8 mouse cellular contexts compared by ENCODE assay signal in genomic region chr8:105596362-105597034, GRCm38 (mm10). TPM values are rescaled to one million over a fixed set of nuclear protein-coding genes. Genes with fewer than 3 reads are reported as not detected.
DNase-seq lines count a peak whose midpoint lies in the region; ATAC-seq and TF ChIP-seq lines count a peak whose summit lies in the region.

No protein-coding gene starts in this region.

- 9% methylated on average over 14 of the region's 14 CpGs for WGBS in embryonic facial prominence, embryonic 13.5 days
- WGBS in heart, embryonic 15.5 days = 8% methylated on average over 14 of the region's 14 CpGs
- WGBS in macrophage (ENCODE audit: missing documents) = 2% methylated on average over 14 of the region's 14 CpGs
- 5% methylated on average over 14 of the region's 14 CpGs for WGBS in spleen, adult 2 months

- H3K27ac ChIP-seq in ES-E14 (ENCODE audit: insufficient read depth, low read depth, low read length, poor library complexity, severe bottlenecking) (0 out of 2 replicates have a peak overlapping the region, but pooled peaks have one; percentile 6), macrophage (no peak overlapping the region)
- 0 out of 2 replicates have a peak overlapping the region, but pooled peaks have one; percentile 7 for H3K27ac ChIP-seq in embryonic facial prominence, embryonic 13.5 days
- H3K27ac ChIP-seq in heart, embryonic 15.5 days = peak overlapping the region; percentile 16; the same call in 1 of the 2 replicates
- H3K27ac ChIP-seq in spleen, adult 2 months (ENCODE audit: insufficient read depth, low read length) = no peak overlapping the region

- DNase-seq in ES-E14 (ENCODE audit: low read depth, low spot score) = peak; percentile 66
- peak; percentile 81 for DNase-seq in adrenal gland, postnatal 14 days
- peak; percentile 84 for DNase-seq in kidney, postnatal 10 days
- DNase-seq in spleen, adult 2 months (ENCODE audit: low read depth in 1 of 2, low spot score in 2 of 2) = peak; percentile 48 to 72
- DNase-seq in layer of hippocampus, adult 9-11 months = no peak

- no peaks in the 10 kb centered on the region for H3K79me2 ChIP-seq in macrophage (ENCODE audit: inconsistent target)

- no peak for TF ChIP-seq POLR2A in spleen, adult 2 months (IDR thresholded peaks at IDR 0.05; ENCODE audit: low read depth, low read length)

- peak overlapping the region; percentile 40 for H3K4me2 ChIP-seq in embryonic facial prominence, embryonic 13.5 days
- peak overlapping the region; percentile 62 for H3K4me2 ChIP-seq in heart, embryonic 15.5 days

- H3K27me3 ChIP-seq in embryonic facial prominence, embryonic 13.5 days = no peaks in the 10 kb centered on the region
- H3K27me3 ChIP-seq in heart, embryonic 15.5 days = no peaks in the 10 kb centered on the region
- H3K27me3 ChIP-seq in spleen, adult 2 months (ENCODE audit: control insufficient read depth, insufficient read depth, low read length) = no peaks in the 10 kb centered on the region

- in situ Hi-C loops in ES-E14 (cut with MboI; ENCODE audit: low sequenced_read_pairs in 2 of 2, unreplicated experiment in 2 of 2) = no loop called here

- peak; percentile 84; the same call in 1 of the 2 replicates for TF ChIP-seq CTCF in spleen, adult 2 months (IDR thresholded peaks at IDR 0.05; ENCODE audit: extremely low read depth, insufficient read depth, insufficient read length, insufficient replicate concordance)

- H3K9ac ChIP-seq in ES-E14 (ENCODE audit: insufficient read depth, low read depth, low read length, poor library complexity, severe bottlenecking) = no peak overlapping the region
- H3K9ac ChIP-seq in embryonic facial prominence, embryonic 13.5 days = no peak overlapping the region
- 0 out of 2 replicates have a peak overlapping the region, but pooled peaks have one; percentile 33 for H3K9ac ChIP-seq in heart, embryonic 15.5 days

- H3K4me3 ChIP-seq in ES-E14 (ENCODE audit: insufficient read depth in 1 of 2, low read depth in 1 of 2, low read length in 2 of 2, poor library complexity in 1 of 2, severe bottlenecking in 1 of 2) (peak overlapping the region in 1 of 2 experiments; percentile 15; a peak in 2 of 4 replicates), macrophage (ENCODE audit: inconsistent target) (peak overlapping the region; percentile 10)
- H3K4me3 ChIP-seq in embryonic facial prominence, embryonic 13.5 days = 0 out of 2 replicates have a peak overlapping the region, but pooled peaks have one; percentile 3
- H3K4me3 ChIP-seq in heart, embryonic 15.5 days = peak overlapping the region; percentile 40
- peak overlapping the region; percentile 54 for H3K4me3 ChIP-seq in spleen, adult 2 months (ENCODE audit: extremely low read depth, insufficient read depth, insufficient read length)

- H3K9me3 ChIP-seq in ES-E14 (ENCODE audit: control insufficient read depth, insufficient read depth, low read depth, low read length) = no peaks in the 10 kb centered on the region
- H3K9me3 ChIP-seq in embryonic facial prominence, embryonic 13.5 days = no peaks in the 10 kb centered on the region
- H3K9me3 ChIP-seq in heart, embryonic 15.5 days (replicated peaks) = no peaks in the 10 kb centered on the region

- ATAC-seq in embryonic facial prominence, embryonic 13.5 days (ENCODE audit: insufficient number of reproducible peaks, insufficient read depth, low FRiP score, low TSS enrichment, low read depth) = no peak
- ATAC-seq in heart, embryonic 15.5 days (replicated peaks; ENCODE audit: insufficient number of reproducible peaks, insufficient read depth, low FRiP score, low read depth) = peak; percentile 65

- no peaks in the 10 kb centered on the region for H3K36me3 ChIP-seq in ES-E14 (ENCODE audit: control insufficient read depth, insufficient read depth, low read length, poor library complexity, severe bottlenecking)
- no peaks in the 10 kb centered on the region for H3K36me3 ChIP-seq in embryonic facial prominence, embryonic 13.5 days
- H3K36me3 ChIP-seq in heart, embryonic 15.5 days = no peaks in the 10 kb centered on the region
- no peaks in the 10 kb centered on the region for H3K36me3 ChIP-seq in macrophage (ENCODE audit: inconsistent target)
- no peaks in the 10 kb centered on the region for H3K36me3 ChIP-seq in spleen, adult 2 months (ENCODE audit: control insufficient read depth, insufficient read depth, low read length)

- H3K4me1 ChIP-seq in ES-E14 (ENCODE audit: control insufficient read depth in 2 of 2, insufficient read depth in 2 of 2, low read length in 2 of 2, poor library complexity in 1 of 2) = peaks cover 0 to 3% of the 10 kb centered on the region in 2 experiments; a peak in 1 of 4 replicates
- peaks cover 23% of the 10 kb centered on the region for H3K4me1 ChIP-seq in embryonic facial prominence, embryonic 13.5 days
- peaks cover 30% of the 10 kb centered on the region for H3K4me1 ChIP-seq in heart, embryonic 15.5 days (replicated peaks)
- peaks cover 2% of the 10 kb centered on the region; the same call in 1 of the 2 replicates for H3K4me1 ChIP-seq in spleen, adult 2 months (ENCODE audit: control insufficient read depth, insufficient read depth, insufficient read length)

TF ChIP-seq in ES-E14, 5 proteins besides CTCF, POLR2A, EP300 and RAD21:
- no peak for TF ChIP-seq ZNF384 (IDR thresholded peaks at IDR 0.05; ENCODE audit: low read depth, low read length)
- TF ChIP-seq ZC3H11A (IDR thresholded peaks at IDR 0.05; ENCODE audit: borderline replicate concordance, low read depth, low read length) = peak; percentile 57
- TF ChIP-seq CHD2 (IDR thresholded peaks at IDR 0.05; ENCODE audit: low read depth, low read length) = no peak
- no peak for TF ChIP-seq MAFK (IDR thresholded peaks at IDR 0.05; ENCODE audit: insufficient read depth, low read depth, low read length)
TF ChIP-seq in ES-E14: peak in this region for 1.

RNA-seq across cellular contexts. Expression of gene Ripor1, which starts 8.6 kb away (rescaled TPM):
- 3.5 and 5.6 TPM in 2 replicates for total RNA-seq in ES-E14 (2012; rRNA removed)
- 33.9 and 39.8 TPM in 2 replicates for total RNA-seq in adrenal gland, postnatal 14 days (2021)
- 18.6 and 18.7 TPM in 2 replicates for polyA plus RNA-seq in embryonic facial prominence, embryonic 13.5 days (2015; fragmentation: Nextera tagmentation; extraction: Ambion mirVana)
- 27.9 and 36.5 TPM in 2 replicates for polyA plus RNA-seq in heart, embryonic 15.5 days (2015; fragmentation: Nextera tagmentation; extraction: Ambion mirVana)
- total RNA-seq in macrophage (2018; cell fraction: chromatin; rRNA removed) = 10 to 100 TPM in 16 of 26 experiments, 1 to 10 TPM in 10; 2.0 to 47.5 (median 12.8) TPM
- total RNA-seq in macrophage (2018; cell fraction: cytosol; rRNA removed) = 10 to 100 TPM in 19 of 26 experiments, 1 to 10 TPM in 7; 7.1 to 21.1 (median 11.2) TPM
- total RNA-seq in macrophage (2018; cell fraction: nucleus; rRNA removed) = 10 to 100 TPM in 11 of 26 experiments, 1 to 10 TPM in 15; 4.1 to 36.0 (median 9.4) TPM
- polyA plus RNA-seq in macrophage (2018) = 13.3 to 20.5 TPM (median 14.5 TPM) in 3 replicates
- 25.6 and 26.5 TPM in 2 replicates for polyA plus RNA-seq in spleen, adult 2 months (2012; rRNA removed)

RNA-seq across cellular contexts. Expression of gene Atp6v0d1, which starts 30.7 kb away (rescaled TPM):
- 65.1 and 85.5 TPM in 2 replicates for total RNA-seq in ES-E14 (2012; rRNA removed)
- 90.6 and 97.4 TPM in 2 replicates for total RNA-seq in adrenal gland, postnatal 14 days (2021)
- polyA plus RNA-seq in embryonic facial prominence, embryonic 13.5 days (2015; fragmentation: Nextera tagmentation; extraction: Ambion mirVana) = 78.4 and 80.4 TPM in 2 replicates
- polyA plus RNA-seq in heart, embryonic 15.5 days (2015; fragmentation: Nextera tagmentation; extraction: Ambion mirVana) = 50.0 and 63.3 TPM in 2 replicates
- total RNA-seq in macrophage (2018; cell fraction: chromatin; rRNA removed) = 100 to 1,000 TPM in 6 of 26 experiments, 10 to 100 TPM in 20; 30.8 to 121 (median 85.9) TPM
- total RNA-seq in macrophage (2018; cell fraction: cytosol; rRNA removed) = 100 to 1,000 TPM; 213 to 351 (median 263) TPM
- total RNA-seq in macrophage (2018; cell fraction: nucleus; rRNA removed) = 100 to 1,000 TPM in 22 of 26 experiments, 10 to 100 TPM in 4; 65.3 to 155 (median 120) TPM
- polyA plus RNA-seq in macrophage (2018) = 238 to 301 TPM (median 263 TPM) in 3 replicates
- polyA plus RNA-seq in spleen, adult 2 months (2012; rRNA removed) = 68.3 and 72.0 TPM in 2 replicates

RNA-seq across cellular contexts. Expression of gene Ctcf, which starts 39.9 kb away (rescaled TPM):
- 49.4 and 65.5 TPM in 2 replicates for total RNA-seq in ES-E14 (2012; rRNA removed)
- 58.4 and 70.4 TPM in 2 replicates for total RNA-seq in adrenal gland, postnatal 14 days (2021)
- polyA plus RNA-seq in embryonic facial prominence, embryonic 13.5 days (2015; fragmentation: Nextera tagmentation; extraction: Ambion mirVana) = 136 and 146 TPM in 2 replicates
- 64.5 and 77.1 TPM in 2 replicates for polyA plus RNA-seq in heart, embryonic 15.5 days (2015; fragmentation: Nextera tagmentation; extraction: Ambion mirVana)
- 100 to 1,000 TPM in 9 of 26 experiments, 10 to 100 TPM in 17; 32.2 to 135 (median 83.9) TPM for total RNA-seq in macrophage (2018; cell fraction: chromatin; rRNA removed)
- total RNA-seq in macrophage (2018; cell fraction: cytosol; rRNA removed) = 10 to 100 TPM; 21.4 to 50.1 (median 40.2) TPM
- total RNA-seq in macrophage (2018; cell fraction: nucleus; rRNA removed) = 10 to 100 TPM; 31.0 to 89.2 (median 50.9) TPM
- 38.0 to 50.3 TPM (median 38.3 TPM) in 3 replicates for polyA plus RNA-seq in macrophage (2018)
- 22.1 and 24.5 TPM in 2 replicates for polyA plus RNA-seq in spleen, adult 2 months (2012; rRNA removed)

RNA-seq across cellular contexts. Expression of gene Agrp, which starts 40.7 kb away (rescaled TPM):
- total RNA-seq in ES-E14 (2012; rRNA removed) = 0.71 and 1.1 TPM in 2 replicates
- 0.93 and 1.0 TPM in 2 replicates for total RNA-seq in adrenal gland, postnatal 14 days (2021)
- 0.90 and 2.1 TPM in 2 replicates for polyA plus RNA-seq in embryonic facial prominence, embryonic 13.5 days (2015; fragmentation: Nextera tagmentation; extraction: Ambion mirVana)
- 0.24 and 0.29 TPM in 2 replicates for polyA plus RNA-seq in heart, embryonic 15.5 days (2015; fragmentation: Nextera tagmentation; extraction: Ambion mirVana)
- total RNA-seq in macrophage (2018; cell fraction: chromatin; rRNA removed) = not detected
- not detected for total RNA-seq in macrophage (2018; cell fraction: cytosol; rRNA removed)
- total RNA-seq in macrophage (2018; cell fraction: nucleus; rRNA removed) = not detected
- not detected in 3 replicates for polyA plus RNA-seq in macrophage (2018)
- 0.14 TPM in 1 of 2 replicates, not detected in the other for polyA plus RNA-seq in spleen, adult 2 months (2012; rRNA removed)

Comparison
In these comparisons a context has a peak if more than half of its experiments do, and no peak if none do; other contexts are left out.
1. H3K27ac ChIP-seq: peak in ES-E14 (single experiment), embryonic facial prominence, embryonic 13.5 days (single experiment) and heart, embryonic 15.5 days (single experiment); none in macrophage (single experiment) and spleen, adult 2 months (single experiment).